Mouse (Mus musculus): ENCODE measurements around the gene Apol6. TPM values are rescaled to one million over a fixed set of nuclear protein-coding genes. Genes with fewer than 3 reads are reported as not detected.
A peak's percentile ranks its signal among the peaks of the same experiment; 100 is the strongest.
"Not testable (repeated sequence)": the region's sequence is repeated elsewhere in the genome, so short reads cannot be mapped to it uniquely, and the experiment has no call there.

Gene Apol6
- total and polyA plus RNA-seq, 2 experiments from 2014 or later: 0.11 TPM; not detected in 1

DNA sequence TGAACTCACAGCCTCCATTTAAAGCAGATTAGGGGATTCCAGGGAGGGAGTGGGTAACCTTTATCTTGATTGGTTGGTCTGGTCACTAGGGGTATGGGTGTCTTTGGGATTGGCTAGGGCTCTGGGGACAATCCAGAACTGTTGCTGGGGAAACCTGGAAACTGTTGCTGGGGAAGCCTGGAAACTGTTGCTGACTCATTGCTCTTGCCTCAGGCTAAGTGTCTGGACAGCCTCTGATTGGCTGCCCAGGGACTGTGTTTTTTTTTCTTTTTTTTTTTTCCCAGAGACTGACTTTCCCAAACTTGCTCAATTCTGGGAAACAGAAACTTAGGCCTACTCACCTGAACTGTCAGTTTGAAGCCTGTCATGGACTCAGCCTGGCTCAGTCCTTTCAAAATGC, 14.0 kb downstream of the Apol6 start:
- no peak for TF ChIP-seq CTCF (IDR thresholded peaks at IDR 0.05; ENCODE audit: low read depth)
- no peak for TF ChIP-seq EP300 (IDR thresholded peaks at IDR 0.05; ENCODE audit: low read depth)
- no peak overlapping the region for H3K9ac ChIP-seq (replicated peaks; ENCODE audit: low read depth, low read length)
- no peak for ATAC-seq (ENCODE audit: insufficient read depth, low read depth)

DNA sequence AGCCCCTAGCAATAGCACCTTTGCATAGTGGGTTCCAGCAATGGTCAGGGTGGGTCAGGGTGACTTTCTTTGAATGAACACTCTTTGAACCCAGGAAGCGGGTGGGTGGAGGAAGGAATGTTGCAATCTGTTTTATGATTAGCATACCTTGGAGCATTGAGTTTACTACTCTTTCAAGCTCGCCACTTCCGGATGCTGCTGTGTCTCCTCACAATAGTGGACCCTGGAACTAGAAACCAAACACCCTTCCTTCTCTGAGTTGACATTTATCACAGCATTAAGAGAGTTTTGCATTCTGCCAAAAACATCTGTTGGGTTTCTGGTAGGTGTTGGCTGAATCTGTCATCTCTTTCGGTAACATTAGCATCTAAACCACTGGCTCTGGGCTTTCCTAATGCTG, 14.9 kb downstream of the Apol6 start:
- H3K4me2 ChIP-seq (ENCODE audit: low read depth, low read length); DNase-seq (ENCODE audit: low spot score); H3K9me3 ChIP-seq (replicated peaks; ENCODE audit: control insufficient read depth, low read length); H3K36me3 ChIP-seq (replicated peaks; ENCODE audit: control insufficient read depth, insufficient read depth, low read length); H3K27ac ChIP-seq (ENCODE audit: low read depth); H3K4me1 ChIP-seq (ENCODE audit: control insufficient read depth, insufficient read depth); H3K27me3 ChIP-seq (ENCODE audit: control insufficient read depth, insufficient read depth, low read length); ATAC-seq (ENCODE audit: insufficient read depth, low read depth); H3K4me3 ChIP-seq (ENCODE audit: low read depth, low read length); H3K9ac ChIP-seq (replicated peaks; ENCODE audit: low read depth, low read length): not testable (repeated sequence)
- 90% methylated on average over 4 of the region's 4 CpGs for WGBS

More for the DNA sequence above, 14.0 kb downstream of the Apol6 start:
- peaks cover 6% of the 10 kb centered on the region for H3K4me1 ChIP-seq (ENCODE audit: control insufficient read depth, insufficient read depth)
- H3K4me3 ChIP-seq (ENCODE audit: low read depth, low read length): no peak overlapping the region
- no peaks in the 10 kb centered on the region for H3K9me3 ChIP-seq (replicated peaks; ENCODE audit: control insufficient read depth, low read length)
- H3K27me3 ChIP-seq (ENCODE audit: control insufficient read depth, insufficient read depth, low read length): no peaks in the 10 kb centered on the region
- no peaks in the 10 kb centered on the region for H3K36me3 ChIP-seq (replicated peaks; ENCODE audit: control insufficient read depth, insufficient read depth, low read length)
- DNase-seq (ENCODE audit: low spot score): no peak
- no peak overlapping the region for H3K27ac ChIP-seq (ENCODE audit: low read depth)
- H3K4me2 ChIP-seq (ENCODE audit: low read depth, low read length): no peak overlapping the region

DNA sequence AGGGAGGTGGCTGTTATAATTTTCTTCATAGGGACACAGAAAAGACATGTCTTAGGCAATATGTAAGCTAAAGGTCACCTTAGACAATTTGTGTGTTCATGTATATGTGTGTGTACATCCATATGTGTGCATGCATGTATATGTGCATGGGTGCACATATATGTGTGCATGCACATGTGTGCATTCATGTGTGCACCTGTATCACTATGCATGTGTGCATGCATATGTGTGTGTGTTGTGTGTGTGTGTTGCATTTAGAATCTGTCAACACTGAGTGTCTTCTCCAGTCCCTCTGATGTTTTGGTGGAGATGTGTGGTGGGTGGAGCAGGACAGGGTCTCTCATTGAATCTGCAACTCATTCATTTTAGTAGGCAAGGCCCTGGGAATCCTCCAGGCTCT, 18.2 kb downstream of the Apol6 start:
- no peak for ATAC-seq (ENCODE audit: insufficient read depth, low read depth)
- Histone ChIP-seq H3K9me3 (replicated peaks; ENCODE audit: control insufficient read depth, low read length) (no peaks in the 10 kb centered on the region), H3K27me3 (ENCODE audit: control insufficient read depth, insufficient read depth, low read length) (no peaks in the 10 kb centered on the region), H3K4me2 (ENCODE audit: low read depth, low read length) (no peak overlapping the region), H3K36me3 (replicated peaks; ENCODE audit: control insufficient read depth, insufficient read depth, low read length) (no peaks in the 10 kb centered on the region), H3K9ac (replicated peaks; ENCODE audit: low read depth, low read length) (no peak overlapping the region), H3K4me3 (ENCODE audit: low read depth, low read length) (no peak overlapping the region), H3K4me1 (ENCODE audit: control insufficient read depth, insufficient read depth) (no peaks in the 10 kb centered on the region), H3K27ac (ENCODE audit: low read depth) (no peak overlapping the region)
- no peak for TF ChIP-seq CTCF (IDR thresholded peaks at IDR 0.05; ENCODE audit: low read depth)
- no peak for DNase-seq (ENCODE audit: low spot score)

DNA sequence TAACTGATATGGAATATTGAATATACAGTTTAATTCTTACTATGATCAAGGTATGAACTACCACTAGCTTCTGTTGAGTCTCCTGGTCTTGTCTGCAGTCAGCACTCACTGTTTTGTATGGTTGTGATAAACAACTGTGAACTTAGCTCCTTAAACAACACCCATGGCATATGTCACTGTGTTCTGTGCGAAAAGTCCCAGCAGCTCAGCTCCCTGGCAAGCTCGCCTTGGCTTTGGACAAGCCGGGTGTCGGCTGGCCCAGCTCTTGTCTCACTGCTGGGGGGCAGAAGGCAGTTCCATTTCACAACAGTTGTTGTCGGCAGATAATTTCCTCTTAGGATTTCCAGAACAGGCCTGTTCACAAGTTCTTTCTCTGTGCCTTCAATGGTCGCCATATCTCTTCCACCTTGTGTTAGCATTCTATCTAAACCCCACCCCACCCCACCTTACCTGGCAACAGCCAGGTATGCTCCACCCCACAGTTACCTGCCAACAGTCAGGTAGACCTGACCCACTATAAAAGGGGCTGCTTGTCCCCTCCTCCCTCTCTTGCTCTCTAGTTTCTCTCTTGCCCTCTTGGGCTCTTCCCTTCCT, 20.8 kb downstream of the Apol6 start:
- H3K27me3 ChIP-seq (ENCODE audit: control insufficient read depth, insufficient read depth, low read length): no peaks in the 10 kb centered on the region
- no peak for DNase-seq (ENCODE audit: low spot score)
- ATAC-seq (ENCODE audit: insufficient read depth, low read depth): no peak
- H3K4me1 ChIP-seq (ENCODE audit: control insufficient read depth, insufficient read depth): peaks cover 3% of the 10 kb centered on the region; the same call in 1 of the 2 replicates
- H3K27ac ChIP-seq (ENCODE audit: low read depth): no peak overlapping the region
- 81% methylated on average over 6 of the region's 6 CpGs for WGBS
- H3K4me2 ChIP-seq (ENCODE audit: low read depth, low read length): no peak overlapping the region
- H3K9me3 ChIP-seq (replicated peaks; ENCODE audit: control insufficient read depth, low read length): no peaks in the 10 kb centered on the region
- no peak overlapping the region for H3K4me3 ChIP-seq (ENCODE audit: low read depth, low read length)
- TF ChIP-seq CTCF (IDR thresholded peaks at IDR 0.05; ENCODE audit: low read depth): no peak
- TF ChIP-seq EP300 (IDR thresholded peaks at IDR 0.05; ENCODE audit: low read depth): no peak
- H3K36me3 ChIP-seq (replicated peaks; ENCODE audit: control insufficient read depth, insufficient read depth, low read length): no peaks in the 10 kb centered on the region
- no peak overlapping the region for H3K9ac ChIP-seq (replicated peaks; ENCODE audit: low read depth, low read length)

DNA sequence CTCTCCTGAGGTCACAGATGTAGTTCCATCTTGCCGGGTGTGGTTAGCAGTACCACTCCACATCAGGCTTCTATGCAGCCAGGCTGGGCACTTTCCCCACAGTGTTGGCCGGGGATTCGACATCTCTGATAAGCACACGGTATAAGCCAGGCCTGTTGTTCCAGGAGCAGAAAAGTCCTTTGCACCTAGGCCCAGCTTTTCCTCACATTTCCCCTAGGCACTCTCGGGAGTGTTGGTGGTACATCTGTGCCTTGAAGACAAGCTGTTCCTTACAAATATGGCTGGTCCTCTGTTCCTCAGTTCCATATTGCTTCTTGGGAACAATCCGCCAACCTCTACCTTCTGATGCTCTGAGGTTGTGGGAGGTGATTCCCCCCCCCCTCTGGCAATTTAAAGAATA, 21.7 kb downstream of the Apol6 start:
- TF ChIP-seq CTCF (IDR thresholded peaks at IDR 0.05; ENCODE audit: low read depth): no peak
- H3K4me2 ChIP-seq (ENCODE audit: low read depth, low read length): no peak overlapping the region
- no peaks in the 10 kb centered on the region for H3K36me3 ChIP-seq (replicated peaks; ENCODE audit: control insufficient read depth, insufficient read depth, low read length)
- WGBS: 35% methylated on average over 6 of the region's 6 CpGs
- H3K4me3 ChIP-seq (ENCODE audit: low read depth, low read length): no peak overlapping the region
- H3K27me3 ChIP-seq (ENCODE audit: control insufficient read depth, insufficient read depth, low read length): no peaks in the 10 kb centered on the region
- H3K9ac ChIP-seq (replicated peaks; ENCODE audit: low read depth, low read length): no peak overlapping the region
- no peaks in the 10 kb centered on the region for H3K9me3 ChIP-seq (replicated peaks; ENCODE audit: control insufficient read depth, low read length)
- no peak overlapping the region for H3K27ac ChIP-seq (ENCODE audit: low read depth)
- DNase-seq (ENCODE audit: low spot score) (no peak), ATAC-seq (ENCODE audit: insufficient read depth, low read depth) (no peak)
- H3K4me1 ChIP-seq (ENCODE audit: control insufficient read depth, insufficient read depth): peaks cover 3% of the 10 kb centered on the region; the same call in 1 of the 2 replicates

DNA sequence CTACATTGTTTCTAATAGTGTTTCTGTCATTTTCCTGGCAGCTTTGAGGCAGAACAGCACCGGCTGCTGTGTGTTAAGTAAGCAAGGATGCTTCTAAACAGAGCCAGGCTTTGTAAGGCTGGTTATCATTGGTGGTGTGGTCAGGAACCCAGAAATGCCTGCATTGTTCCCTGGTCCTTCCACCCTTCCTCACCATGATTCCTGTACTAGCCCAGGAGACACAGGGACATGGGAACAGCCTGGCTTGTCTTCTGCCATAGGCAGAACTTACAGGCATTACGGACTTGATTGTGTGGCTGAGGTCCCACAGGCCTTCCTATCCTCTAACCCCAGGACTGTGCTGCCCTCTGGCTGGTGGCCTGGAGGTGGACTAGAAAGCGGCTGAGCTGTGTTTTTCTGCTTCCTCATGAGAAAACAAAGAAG, 23.9 kb downstream of the Apol6 start:
- WGBS: 13% methylated on average over 3 of the region's 3 CpGs
- Histone ChIP-seq H3K4me2 (ENCODE audit: low read depth, low read length) (no peak overlapping the region), H3K9ac (replicated peaks; ENCODE audit: low read depth, low read length) (0 out of 2 replicates have a peak overlapping the region, but pooled peaks have one; percentile 12), H3K27ac (ENCODE audit: low read depth) (peak overlapping the region; percentile 78), H3K4me1 (ENCODE audit: control insufficient read depth, insufficient read depth) (peaks cover 3% of the 10 kb centered on the region; the same call in 1 of the 2 replicates), H3K36me3 (replicated peaks; ENCODE audit: control insufficient read depth, insufficient read depth, low read length) (no peaks in the 10 kb centered on the region), H3K27me3 (ENCODE audit: control insufficient read depth, insufficient read depth, low read length) (no peaks in the 10 kb centered on the region), H3K4me3 (ENCODE audit: low read depth, low read length) (no peak overlapping the region), H3K9me3 (replicated peaks; ENCODE audit: control insufficient read depth, low read length) (no peaks in the 10 kb centered on the region)
- ATAC-seq (ENCODE audit: insufficient read depth, low read depth) (peak; percentile 63), DNase-seq (ENCODE audit: low spot score) (peak; percentile 68)
- peak; percentile 64 for TF ChIP-seq CTCF (IDR thresholded peaks at IDR 0.05; ENCODE audit: low read depth)
- no peak for TF ChIP-seq EP300 (IDR thresholded peaks at IDR 0.05; ENCODE audit: low read depth)
